Mouse (Mus musculus) gastrocnemius, postnatal 25 days (tissue): ENCODE measurements around the gene Col6a1. TPM values are rescaled to one million over a fixed set of nuclear protein-coding genes. Genes with fewer than 3 reads are reported as not detected.
"Not testable (repeated sequence)": the region's sequence is repeated elsewhere in the genome, so short reads cannot be mapped to it uniquely, and the experiment has no call there.

Experiments used
- DNase-seq: peaks from one replicate; pipeline ENCODE4 v3.0.0; 2022
- long read RNA-seq, 2 experiments: library from polyadenylated mRNA; stranded (forward); transcript quantifications; one replicate each; pipeline ENCODE4 v2.0.0; 2021
- total RNA-seq, 2 experiments: library from RNA; stranded (reverse); gene quantifications; 1 replicate in 1 of 2; 2 replicates in 1 of 2; pipeline ENCODE4 v1.2.3; 2021

The Col6a1 gene
- 100 to 1,000 TPM in 1 of 2 experiments, 10 to 100 TPM in 1; 89.8 to 102 TPM for total RNA-seq
- long read RNA-seq, experiment 1, partial matches to known transcripts = 32 of 42 reads
- long read RNA-seq, experiment 1, other reads (novel, unspliced or antisense) = 10 of 42 reads
- long read RNA-seq, experiment 2, partial matches to known transcripts = 34 of 68 reads
- long read RNA-seq, experiment 2, other reads (novel, unspliced or antisense) = 34 of 68 reads

DNA sequence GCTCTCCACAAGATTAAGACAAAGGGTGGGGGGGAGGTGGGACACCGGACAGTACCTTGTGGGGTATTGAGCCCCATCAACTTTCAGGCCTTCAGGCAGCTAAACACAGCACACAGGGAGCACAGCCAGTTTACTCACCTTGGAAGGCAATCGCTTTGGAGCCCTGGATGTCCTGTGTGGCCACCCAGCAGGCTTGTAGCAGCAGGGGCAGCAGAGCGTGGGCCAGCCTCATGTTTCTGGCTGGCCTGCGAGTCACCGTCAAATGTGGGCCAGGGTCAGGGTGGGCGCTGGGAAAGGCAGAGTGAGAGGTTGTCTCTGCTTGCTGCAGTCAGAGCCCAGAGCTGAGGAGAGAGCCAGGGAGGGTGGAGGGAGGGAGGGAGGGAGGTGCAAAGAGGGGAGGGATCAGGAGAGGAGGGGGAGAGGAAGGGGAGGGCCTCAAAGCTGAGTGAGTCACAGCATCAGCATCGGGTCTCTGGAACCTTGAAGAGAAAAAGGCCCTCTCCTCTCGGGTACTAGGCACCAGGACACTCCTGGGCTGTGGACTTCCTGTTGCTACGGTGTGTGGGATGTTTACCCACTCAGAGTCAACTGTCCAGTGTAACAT is at the start of gene Col6a1:
TSS of gene Col6a1 (minus strand) at position 487 of the 604 bp plus-strand sequence.
- DNase-seq = peak; percentile 62

DNA sequence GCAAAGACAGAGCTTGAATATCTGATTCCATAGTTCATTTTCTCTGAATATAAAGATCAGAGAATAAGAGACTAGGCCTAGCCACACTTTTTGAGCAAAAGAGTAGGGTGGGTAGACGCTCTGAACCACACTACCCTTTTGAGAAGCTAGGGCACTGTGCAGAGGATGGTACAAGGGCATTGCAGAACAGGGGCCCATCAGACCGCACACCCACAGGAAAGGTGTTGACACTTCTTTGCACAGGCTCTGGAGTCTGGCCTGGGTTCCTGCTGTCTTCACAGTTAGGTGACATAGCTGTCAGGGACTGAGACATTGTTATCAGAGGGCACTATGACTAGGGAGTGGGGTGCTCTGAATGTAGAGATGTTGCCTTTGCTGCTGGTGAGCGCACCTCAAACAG is 45.7 kb upstream of the Col6a1 start:
- no peak for DNase-seq

DNA sequence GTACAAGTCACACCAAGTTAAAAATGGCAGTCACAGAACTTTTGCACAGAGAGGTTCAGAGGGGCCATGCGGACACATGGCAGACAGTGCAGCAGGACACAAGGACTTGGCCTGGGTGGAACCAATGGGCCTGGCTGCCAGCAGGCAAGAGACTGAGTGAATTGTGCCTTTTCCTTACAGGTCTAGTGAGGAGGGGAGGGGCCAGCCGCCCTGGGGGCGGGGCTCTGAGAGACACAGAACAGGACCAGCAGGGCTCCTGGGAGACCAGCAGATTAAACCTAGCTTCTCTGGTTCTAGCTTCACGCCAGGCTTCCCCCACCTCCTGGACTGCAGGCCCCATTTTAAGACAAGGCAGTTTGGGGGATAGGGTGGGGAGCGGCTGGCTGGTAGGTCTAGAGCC is 45.1 kb upstream of the Col6a1 start:
- DNase-seq = no peak

DNA sequence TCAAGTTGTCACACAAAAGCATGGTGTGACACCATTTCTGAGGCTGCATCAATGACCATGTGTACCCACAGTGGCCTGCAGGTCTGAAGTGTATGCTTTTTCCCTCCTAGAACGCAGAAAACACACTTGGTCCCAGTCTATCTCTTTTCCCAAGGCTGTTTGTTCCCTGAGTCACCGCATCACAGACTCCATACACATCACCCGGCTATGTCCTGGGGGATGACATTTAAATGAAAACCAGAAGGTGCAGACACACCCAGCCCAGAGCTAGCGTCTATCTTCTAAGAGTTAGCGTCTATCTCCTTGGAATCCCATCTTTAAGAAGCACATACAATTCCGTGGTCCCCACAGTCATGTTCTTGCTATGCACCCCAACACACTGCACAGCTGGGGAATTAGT is 43.6 kb upstream of the Col6a1 start:
- no peak for DNase-seq

DNA sequence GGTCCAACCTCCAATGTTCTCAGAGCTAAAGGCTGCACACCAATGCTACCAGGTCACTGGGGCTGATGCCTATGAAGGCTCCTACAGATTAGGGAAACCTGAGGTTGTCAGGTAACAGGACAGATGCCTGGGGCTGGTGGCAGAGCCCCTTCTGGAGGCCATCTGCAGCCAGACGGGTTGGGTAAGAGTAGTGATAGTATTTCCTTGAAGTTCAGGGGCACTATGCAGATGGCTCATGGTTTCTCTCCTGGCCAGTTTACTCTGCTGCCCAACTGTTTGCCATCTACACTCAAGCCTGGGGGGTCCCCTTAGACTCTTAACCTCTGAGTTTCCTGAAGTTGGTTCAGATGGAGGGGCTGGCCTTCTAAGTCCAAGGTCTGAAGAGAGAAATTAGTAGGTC is 40.2 kb upstream of the Col6a1 start:
- no peak for DNase-seq

DNA sequence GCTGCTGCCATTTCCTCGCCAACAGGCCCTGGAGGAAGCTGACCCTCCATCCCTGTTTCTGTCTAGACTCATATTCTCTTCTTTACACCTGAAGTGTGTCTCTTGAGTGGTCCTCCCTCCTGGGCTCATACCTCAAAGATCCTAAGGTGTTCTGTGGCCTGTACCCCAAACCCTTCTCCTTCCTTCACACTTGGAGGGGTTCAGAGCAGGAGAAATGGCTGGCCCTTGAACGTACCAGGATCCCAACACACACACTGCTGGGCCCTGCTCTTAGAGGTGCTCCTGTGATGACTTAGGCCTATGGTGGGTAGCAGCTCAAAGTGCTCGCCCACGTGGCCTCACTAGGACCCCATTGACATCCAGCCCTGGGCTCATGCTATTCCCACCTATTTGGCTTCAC is 39.0 kb upstream of the Col6a1 start:
- DNase-seq = no peak

DNA sequence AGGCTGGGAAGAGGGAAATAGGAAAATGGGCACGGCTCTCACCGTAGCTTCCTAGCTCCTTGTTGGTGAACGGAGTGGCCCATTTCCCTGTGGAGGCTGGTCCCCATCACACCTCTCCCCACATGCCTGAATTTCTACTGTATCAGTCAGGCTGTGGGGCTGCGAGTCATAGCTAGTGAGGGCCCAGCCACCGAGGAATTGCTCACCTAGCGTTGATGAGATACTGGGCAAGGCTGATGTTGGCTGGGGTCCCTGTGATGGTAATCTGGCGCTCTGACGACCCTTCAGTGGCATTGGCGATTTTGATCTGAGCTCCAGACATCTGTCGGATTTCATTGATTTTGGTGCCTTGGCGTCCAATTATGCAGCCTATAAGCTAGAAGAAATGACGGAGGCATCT is 37.0 kb upstream of the Col6a1 start:
- no peak for DNase-seq

DNA sequence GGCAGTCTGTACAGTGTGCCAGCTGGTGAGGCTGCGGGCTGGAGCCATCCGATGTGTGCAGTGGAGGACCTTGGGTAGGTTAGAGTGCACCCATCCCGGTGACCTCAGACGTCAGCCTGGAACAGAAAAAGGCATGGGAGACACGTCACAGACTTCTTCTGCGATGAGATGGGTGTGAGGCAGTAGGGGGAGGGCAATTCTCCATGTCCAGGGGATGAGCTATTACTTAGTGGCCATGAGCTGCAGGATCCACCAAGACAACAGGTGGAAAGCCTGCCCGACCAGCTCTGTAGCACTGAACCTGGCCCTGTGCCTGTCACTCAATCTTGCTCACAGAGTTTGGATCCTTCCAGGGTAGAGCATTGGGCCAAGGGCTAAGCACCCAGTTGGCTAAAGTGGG is 36.4 kb upstream of the Col6a1 start:
- DNase-seq = no peak

DNA sequence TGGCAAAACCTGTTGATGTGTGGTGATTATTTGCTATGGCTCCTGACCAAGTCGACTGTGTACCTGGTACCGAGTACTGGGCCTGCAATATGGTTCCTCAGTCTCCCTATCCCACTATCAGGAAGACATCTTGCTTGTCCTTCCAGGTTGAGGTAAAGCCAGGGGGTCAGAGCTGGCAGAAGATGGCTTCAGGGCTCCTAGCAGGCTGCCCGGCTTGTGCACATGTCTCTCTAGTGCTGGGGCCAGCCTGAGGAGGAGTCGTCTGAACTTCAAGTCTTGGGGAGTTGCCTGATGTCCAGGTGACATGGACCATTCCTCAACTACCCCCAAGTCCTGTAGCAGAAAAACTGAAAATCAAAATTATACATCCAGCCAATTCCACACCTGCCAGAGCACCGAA is 33.9 kb upstream of the Col6a1 start:
- DNase-seq = no peak

DNA sequence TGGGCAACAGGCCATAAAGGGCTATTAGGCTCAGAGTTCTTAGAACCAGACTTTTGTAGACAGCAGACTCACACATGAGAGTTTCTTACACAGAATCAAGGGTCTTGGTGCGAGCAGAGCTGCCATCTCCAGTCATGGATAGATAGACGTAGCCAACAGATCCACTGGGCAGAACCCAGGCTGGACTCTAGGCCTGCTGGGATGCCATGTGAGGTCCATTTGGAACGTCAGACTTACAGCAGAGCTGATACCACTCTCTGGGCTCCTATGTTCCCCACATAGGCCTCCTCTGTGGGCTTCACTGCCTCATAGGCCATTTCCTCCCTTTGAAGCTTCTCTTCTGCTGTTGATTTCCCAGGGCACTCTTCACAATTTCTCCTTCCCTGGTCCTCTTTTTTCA is 27.7 kb upstream of the Col6a1 start:
- DNase-seq = no peak

DNA sequence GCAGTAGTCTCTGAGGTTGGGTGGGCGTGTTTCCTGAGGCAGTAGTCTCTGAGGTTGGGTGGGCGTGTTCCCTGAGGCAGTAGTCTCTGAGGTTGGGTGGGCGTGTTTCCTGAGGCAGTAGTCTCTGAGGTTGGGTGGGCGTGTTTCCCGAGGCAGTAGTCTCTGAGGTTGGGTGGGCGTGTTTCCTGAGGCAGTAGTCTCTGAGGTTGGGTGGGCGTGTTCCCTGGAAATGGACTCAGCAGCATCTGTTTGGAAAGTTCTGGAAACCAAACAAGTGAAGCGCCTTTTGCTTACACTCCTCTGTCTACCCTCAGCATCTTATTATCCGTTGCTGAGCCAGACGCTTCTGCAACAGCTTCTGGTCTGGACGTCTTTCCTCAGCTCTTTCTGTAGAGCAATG is 18.3 kb upstream of the Col6a1 start:
- not testable (repeated sequence) for DNase-seq

DNA sequence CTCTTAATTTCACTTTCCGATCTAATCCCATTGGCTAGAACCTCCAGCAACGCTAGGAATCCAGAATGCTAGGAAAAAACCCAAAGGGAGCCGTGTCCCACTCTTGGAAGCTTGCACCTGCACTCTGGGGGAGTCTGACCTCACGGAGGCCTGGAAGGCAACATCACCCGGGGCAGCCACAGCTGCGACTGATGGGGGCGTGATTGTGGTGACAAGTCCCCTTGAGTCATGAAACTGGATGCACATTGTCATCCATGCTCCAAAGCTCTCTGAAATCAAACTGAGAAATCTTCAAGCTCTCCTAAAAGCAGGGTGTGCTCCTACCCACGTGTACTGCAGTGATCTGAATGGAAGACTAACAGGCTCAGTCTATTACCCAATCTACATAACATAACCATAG is 10.8 kb upstream of the Col6a1 start:
- no peak for DNase-seq

DNA sequence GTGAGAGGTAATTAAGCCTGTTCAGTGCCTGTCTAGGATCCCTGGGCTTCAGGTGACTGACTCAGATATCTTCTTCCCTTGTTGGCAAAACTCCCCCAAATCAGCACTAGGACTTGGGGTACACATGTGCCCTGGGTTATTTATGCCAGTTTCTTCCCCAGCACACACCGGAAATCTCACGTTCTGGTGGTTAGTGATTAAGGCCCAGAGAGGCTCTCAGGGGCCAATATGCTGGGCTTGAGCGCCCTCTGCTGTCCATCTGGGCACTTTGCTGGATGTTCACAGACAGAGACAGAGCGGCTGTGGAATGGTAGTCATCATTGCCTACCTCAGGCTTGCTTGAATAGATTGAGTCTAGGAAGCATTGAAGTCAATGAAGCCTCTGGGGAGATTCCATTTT is 9.0 kb upstream of the Col6a1 start:
- peak; percentile 64 for DNase-seq

DNA sequence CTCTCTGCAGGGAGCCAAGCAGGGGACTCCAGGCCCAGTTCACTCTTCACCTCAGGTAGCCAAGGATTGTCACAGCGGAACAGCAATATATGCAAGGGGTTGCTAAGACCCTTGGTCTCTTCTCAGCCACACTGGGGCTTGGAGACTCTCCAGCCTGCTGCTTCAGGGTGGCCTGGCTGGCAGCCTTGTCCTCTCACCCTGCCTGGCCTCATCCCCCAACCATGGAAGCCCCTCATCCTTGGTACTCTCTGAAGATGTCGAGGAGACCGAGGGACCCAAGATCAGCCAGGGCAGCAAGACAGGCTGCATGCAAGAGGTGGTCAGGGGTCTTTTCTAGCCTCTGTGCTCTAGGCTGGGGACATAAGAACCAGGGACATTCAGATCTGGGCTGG is 7.7 kb upstream of the Col6a1 start:
- DNase-seq = no peak

DNA sequence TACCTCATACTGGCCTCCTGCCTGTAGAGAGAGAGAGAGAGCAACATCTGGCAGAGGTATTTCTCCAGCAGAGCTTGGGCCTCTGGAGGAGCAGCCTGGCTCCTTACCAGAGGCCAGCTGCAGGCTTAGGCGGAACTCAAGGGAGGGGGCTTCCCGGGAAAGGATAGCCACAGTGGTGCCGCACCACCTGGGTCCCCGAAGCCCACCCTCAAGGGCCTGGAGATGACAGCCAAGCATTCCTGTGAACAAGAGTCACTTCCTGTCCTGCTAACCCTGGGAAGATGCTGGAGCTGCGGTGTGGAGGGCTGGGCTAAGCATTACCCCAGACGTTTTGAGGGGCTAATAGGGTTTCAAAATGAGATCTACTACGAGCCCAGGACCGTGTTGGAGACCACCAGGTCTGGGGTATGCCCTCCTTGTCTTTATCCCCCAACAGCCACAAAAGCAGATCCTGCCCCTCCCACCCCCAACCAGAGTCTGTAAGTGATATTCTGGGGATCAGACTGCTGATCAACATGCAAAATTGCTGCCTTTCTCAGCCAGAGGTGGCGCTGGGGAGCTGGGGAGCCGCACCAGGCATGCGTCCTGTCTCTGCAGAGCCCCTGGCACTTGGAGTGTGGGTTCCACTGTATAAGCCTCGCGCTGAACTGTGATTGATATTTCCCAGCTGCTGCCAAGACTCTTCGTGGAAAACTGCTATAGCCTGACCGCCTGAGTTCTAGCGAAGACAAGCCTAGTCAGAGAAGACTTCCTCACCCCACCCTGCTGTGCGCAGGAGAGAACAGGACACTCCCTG is 7.1 kb upstream of the Col6a1 start:
- DNase-seq = peak; percentile 86

DNA sequence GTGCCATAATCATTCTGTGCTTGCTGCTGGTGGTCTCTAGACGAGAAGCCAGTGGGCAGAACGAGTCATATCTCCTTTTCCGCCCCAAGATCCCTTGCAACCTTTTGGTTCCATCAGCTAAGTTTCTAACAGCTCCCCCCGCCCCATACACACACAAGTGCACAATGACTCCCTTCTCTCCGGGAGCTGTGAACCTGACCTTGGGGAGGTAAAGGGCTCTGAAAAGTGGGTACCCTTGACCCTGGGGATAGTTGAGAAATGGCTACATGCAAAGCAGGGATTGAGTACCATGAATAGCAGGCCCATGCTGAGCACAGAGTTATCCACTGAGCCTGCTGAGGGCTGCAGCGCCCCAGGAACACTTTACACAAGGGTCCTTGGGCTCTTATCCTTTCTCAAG is 6.4 kb upstream of the Col6a1 start:
- DNase-seq = no peak

DNA sequence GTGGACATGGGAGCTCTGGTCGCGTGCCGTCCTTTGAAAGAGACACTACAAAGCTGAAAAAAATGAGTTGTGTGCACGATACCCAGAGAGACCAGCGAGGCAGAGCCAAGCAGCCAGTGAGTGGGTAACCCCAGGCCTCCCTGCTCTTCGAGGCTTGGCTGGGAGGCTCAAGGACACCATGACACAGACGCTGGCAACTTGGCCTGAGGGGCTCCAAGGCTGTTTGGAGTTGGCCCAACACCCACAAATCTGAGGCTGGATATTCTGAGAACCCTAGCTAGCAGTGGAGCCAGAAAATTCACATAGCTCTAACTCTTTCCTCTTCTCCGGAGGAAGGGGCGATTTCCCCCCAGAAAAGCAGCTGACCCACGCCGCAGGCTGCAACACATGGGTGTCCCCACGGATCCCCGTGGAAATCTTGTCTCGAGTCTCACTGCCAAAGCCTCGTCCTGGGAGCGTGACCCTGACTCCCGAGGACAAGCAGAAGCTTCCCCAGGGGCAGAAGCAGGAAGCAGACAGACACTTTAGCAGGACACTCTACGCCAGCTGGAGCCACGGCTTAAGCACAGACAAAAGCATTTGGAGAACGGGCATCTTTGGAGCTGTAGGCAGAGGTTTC is 5.8 kb upstream of the Col6a1 start:
- DNase-seq = peak; percentile 62

DNA sequence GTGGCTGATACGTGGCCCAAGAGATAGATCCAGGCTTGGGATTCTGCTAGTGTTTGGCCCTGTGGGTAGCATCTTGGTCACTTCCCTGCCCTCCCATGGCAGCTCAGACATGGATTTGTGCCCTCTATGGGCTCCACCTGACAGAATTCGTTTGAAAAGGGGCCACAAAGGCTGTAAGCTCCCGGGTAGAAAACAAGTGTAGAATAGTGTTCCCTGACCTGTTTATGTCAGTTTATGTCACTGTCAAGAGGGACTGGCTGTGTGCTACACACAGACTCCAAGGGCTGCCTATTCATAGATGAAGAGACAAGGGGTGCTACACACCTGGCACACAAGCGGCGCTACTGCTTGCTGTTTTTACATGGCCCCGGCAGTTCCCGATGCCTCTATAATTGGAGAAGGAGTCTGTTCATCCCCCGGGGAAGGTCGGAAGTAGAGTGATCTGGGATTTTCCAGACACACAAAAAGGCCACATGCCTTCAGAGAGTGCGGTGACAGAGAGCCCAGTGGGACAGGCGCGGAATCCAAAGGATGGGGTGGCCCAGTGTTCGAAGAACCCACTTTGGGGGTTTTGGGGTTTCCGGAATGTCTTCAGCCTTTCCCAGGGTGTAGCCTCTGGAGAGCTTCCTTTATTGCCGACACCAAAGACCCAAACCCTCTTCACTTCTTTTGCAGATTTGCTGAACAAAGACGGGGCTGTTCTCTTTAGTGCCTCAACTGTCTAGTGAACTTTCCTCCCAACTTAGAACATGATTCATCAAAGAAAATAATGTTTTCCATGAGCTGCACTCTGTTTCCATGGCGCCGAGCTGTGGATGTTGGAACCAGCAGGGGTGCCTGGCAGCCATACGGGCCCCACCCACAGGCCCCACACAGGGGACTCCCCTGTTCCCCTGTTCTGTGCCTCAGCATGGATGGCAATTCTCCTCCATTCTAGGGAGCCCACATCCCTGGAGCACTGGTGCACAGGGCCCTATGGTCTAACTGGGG is 4.0 kb upstream of the Col6a1 start:
- peak; percentile 72 for DNase-seq

DNA sequence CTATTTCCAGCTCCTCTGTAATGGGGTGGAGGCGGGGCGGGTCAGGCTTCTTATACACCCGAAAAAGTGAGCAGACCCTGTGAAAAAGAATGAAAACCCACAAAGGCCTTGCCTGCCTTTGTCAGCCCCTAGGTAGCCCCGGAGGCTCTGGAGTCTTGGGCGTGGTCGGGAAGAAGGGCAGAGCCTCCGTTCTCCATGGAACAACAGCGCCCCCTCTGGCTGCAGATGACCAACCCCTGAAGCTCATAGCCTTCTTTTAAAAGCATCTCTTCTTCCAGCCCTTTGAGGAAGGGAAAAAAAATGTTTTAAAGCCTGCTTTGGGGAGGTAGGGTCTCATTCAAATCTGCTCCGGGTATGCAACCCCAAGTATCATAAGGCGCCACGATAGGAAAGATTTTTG is 2.4 kb upstream of the Col6a1 start:
- peak; percentile 75 for DNase-seq

DNA sequence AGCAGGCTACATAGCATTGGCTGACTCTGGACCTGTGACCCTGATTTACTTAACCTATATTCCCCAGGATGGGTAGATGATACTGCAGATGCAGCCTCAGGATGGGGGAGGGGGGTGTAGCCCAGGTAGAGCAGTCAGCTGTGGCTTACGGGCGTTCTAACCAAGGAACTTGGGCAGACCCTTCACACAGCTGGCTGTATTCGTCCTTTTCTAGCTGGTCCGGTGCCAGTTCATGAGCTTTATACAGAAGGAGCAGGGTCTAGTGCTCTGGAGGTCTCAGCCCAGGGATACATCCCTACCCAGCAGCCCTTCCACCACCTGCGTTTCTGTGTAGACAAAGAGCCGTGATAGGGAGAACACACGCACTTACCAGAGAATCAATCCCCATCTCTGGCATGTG is 1.3 kb upstream of the Col6a1 start:
- DNase-seq = no peak

DNA sequence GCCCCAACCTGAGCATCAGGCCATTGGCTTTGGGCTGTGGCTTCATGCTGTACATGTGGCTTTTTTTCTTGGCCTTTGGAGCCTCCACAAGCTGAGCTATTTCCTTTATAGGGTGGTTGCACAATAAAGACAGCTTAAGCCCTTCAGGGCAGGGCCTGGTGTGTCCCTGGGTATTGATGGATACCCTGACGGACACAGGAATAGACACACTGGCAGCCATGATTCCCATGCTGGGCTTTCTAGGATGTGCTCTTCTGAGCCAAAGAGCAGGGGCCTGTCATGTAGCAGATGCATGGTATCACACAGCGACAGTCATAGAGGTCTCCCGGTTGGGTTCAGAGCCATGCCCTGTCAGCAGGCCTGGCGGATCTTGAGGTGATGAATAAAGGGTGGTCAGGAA is 898 bp upstream of the Col6a1 start:
- no peak for DNase-seq

DNA sequence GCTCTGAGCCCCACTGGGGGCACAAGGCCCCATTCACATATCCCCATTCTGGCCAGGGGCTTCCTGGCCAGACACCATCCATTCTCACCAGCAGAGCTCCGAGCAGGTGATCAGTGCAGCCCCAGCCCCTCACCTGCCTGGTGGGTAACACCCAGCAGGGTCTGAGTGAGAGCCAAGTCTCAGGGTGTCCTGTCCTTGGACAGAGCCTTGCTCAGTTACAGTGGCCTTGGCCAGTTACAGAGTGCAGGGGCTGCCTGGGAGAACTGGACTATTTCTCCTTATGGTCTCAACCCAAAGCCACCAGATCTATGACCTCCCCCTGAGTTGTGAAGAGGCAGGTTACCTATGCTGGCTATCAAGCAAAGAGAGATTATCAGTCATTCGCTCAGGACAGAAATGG is 871 bp downstream of the Col6a1 start:
- DNase-seq = no peak
